Mouse (Mus musculus) lung, adult 2 months (tissue): ENCODE data around the gene Plekhh3. TPM values are rescaled to one million over a fixed set of nuclear protein-coding genes. Genes with fewer than 3 reads are reported as not detected.
A peak's percentile ranks its signal among the peaks of the same experiment; 100 is the strongest.

Experiments
- DNase-seq: peaks from one replicate; pipeline ENCODE4 v3.0.0; 2022
- H3K4me1 ChIP-seq: fragments of 200-500 bp; 2 replicates; pipeline ENCODE4 v1.6.1; 2011; ENCODE audit warnings: low read length; ENCODE audit not compliant: control insufficient read depth, insufficient read depth
- H3K4me3 ChIP-seq: fragments of 200-500 bp; replicated peaks from 2 replicates; pipeline ENCODE3; 2011; ENCODE audit warnings: low read depth, mild to moderate bottlenecking, control low read depth, low read length; ENCODE audit errors: extremely low read depth
- CTCF ChIP-seq: fragments of 200-500 bp; IDR thresholded peaks from 2 replicates; pipeline ENCODE4 v1.5.1; 2011; ENCODE audit warnings: mild to moderate bottlenecking, low read length, control low read depth; ENCODE audit not compliant: insufficient read depth
- POLR2A ChIP-seq: fragments of 200-500 bp; IDR thresholded peaks from 2 replicates; pipeline ENCODE4 v1.6.1; 2011; ENCODE audit warnings: low read depth, mild to moderate bottlenecking, control low read depth, low read length, borderline replicate concordance; ENCODE audit errors: extremely low read depth
- WGBS: fragments of 180-500 bp; shearing (Covaris S2); methylation state at CpG from one replicate; pipeline ENCODE4 v1.1.7; 2018; 5-methylcytosine and 5-hydroxymethylcytosine counted together
- polyA plus RNA-seq: library from polyadenylated mRNA; depleted of rRNA; stranded (reverse); fragments of >200 nt; gene quantifications from 2 replicates; pipeline ENCODE4 v1.2.3, GENCODE M21; 2012

Plekhh3 gene
- polyA plus RNA-seq, 1 experiment: 41.2 TPM

- TF ChIP-seq CTCF: no peak
- TF ChIP-seq POLR2A: no peak
- no peak for DNase-seq
- Histone ChIP-seq H3K4me1 (peaks cover 2% of the 10 kb centered on the region), H3K4me3 (no peak overlapping the region)
- 83% methylated on average over 15 of the region's 15 CpGs for WGBS
Observed at GRCm38 (mm10) chr11:101179306-101179705, 8.2 kb upstream of the Plekhh3 start.

- DNase-seq: no peak
- 78% methylated on average over 36 of the region's 36 CpGs for WGBS
- Histone ChIP-seq H3K4me3 (no peak overlapping the region), H3K4me1 (peaks cover 8% of the 10 kb centered on the region)
- TF ChIP-seq POLR2A: no peak
- no peak for TF ChIP-seq CTCF
Observed at GRCm38 (mm10) chr11:101178061-101179058, 7.2 kb upstream of the Plekhh3 start.

DNA sequence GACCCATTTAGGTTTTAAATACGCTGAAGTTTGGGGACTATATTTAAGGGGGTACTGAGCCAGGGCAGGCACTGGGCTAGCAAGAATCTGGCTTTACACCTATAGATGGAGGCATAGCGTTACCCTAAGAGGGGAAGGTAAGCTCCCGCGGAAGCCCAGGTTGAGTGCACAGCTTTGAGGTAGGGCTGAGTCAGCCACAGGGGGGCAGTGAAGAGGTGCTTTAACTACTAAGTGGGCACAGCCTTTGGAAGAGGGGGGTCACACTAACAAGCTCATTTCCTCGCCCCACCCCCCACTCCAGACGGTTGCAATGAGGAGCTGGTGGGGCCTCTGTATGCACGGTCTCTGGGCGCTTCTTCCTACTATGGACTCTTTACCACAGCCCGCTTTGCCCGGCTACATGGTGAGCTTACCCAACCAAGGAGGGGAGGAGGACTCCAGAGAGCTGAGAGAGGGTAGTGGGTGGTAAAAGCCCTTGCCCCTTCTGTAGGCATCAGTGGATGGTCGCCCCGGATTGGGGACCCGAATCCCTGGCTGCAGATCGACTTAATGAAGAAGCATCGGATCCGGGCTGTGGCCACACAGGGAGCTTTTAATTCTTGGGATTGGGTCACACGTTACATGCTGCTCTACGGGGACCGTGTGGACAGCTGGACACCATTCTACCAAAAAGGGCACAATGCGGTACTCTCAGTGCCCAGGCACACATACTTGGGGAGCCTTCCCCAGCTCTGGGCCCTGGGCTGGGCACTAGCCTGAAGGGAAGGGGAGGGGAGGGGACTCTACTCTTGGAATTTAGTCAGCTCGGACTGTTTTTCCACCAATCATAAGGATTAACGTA is 6.0 kb upstream of the Plekhh3 start:
- DNase-seq: peak; percentile 41
- 41% methylated on average over 22 of the region's 22 CpGs for WGBS

DNA sequence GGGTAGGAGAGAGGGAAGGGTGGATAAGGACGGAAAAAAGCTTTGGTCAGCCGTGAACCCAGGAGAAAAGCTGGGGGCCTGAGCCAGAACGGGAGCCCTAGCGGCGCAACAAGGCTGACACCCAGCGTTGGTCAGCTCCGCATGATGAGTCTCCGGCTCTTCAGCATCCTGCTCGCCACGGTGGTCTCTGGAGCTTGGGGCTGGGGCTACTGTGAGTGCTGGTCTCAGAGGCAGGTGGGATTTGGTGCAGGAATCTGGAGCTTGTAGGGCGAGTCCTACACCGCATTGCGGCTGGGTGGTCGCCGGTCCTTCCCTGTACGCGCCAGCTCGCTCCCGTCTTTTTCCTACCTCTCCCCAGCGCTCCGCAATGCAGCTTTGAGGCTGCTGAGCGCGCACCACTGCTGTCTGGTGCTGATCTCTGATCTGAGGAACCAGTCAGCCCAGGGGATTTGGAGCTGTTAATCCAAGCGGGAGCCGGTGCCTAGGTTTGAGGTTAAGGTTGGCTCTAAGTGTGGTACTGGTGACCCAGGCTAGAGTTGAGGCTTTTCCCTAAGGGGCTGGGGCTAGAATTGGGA is 5.1 kb upstream of the Plekhh3 start:
- no peak for DNase-seq
- whole genome bisulfite sequencing: 2% methylated on average over 25 of the region's 25 CpGs
- H3K4me3 ChIP-seq: no peak overlapping the region

More for the DNA sequence above, 6.0 kb upstream of the Plekhh3 start:
- H3K4me1 ChIP-seq: peaks cover 15% of the 10 kb centered on the region
- TF ChIP-seq CTCF (peak; percentile 63), POLR2A (no peak)
- H3K4me3 ChIP-seq: no peak overlapping the region

GRCm38 (mm10) chr11:101175636-101176116 is 4.5 kb upstream of the Plekhh3 start:
- TF ChIP-seq CTCF (no peak), POLR2A (no peak)
- WGBS: 11% methylated on average over 11 of the region's 11 CpGs
- no peak for DNase-seq
- Histone ChIP-seq H3K4me1 (peaks cover 18% of the 10 kb centered on the region), H3K4me3 (no peak overlapping the region)

More for the DNA sequence above, 5.1 kb upstream of the Plekhh3 start:
- H3K4me1 ChIP-seq: peaks cover 18% of the 10 kb centered on the region
- no peak for TF ChIP-seq POLR2A
- TF ChIP-seq CTCF: 0 out of 2 replicates have a peak, but pooled peaks have one; percentile 21

- H3K4me3 ChIP-seq: peak within 1 kb of the TSS; percentile 37
- no peak for DNase-seq
- TF ChIP-seq POLR2A: no peak
- TF ChIP-seq CTCF: peak; percentile 38
- 20% methylated on average over 14 of the region's 14 CpGs for WGBS
- H3K4me1 ChIP-seq: peaks cover 18% of the 10 kb centered on the region
Observed at GRCm38 (mm10) chr11:101174851-101175628, 3.9 kb upstream of the Plekhh3 start, which contains the start of gene Ccr10. Ccr10 (minus strand) TSS chr11:101175443.

- WGBS: 38% methylated on average over 9 of the region's 9 CpGs
- no peak for DNase-seq
- Histone ChIP-seq H3K4me1 (peaks cover 18% of the 10 kb centered on the region), H3K4me3 (peak overlapping the region; percentile 37)
- TF ChIP-seq POLR2A (no peak), CTCF (no peak)
Observed at GRCm38 (mm10) chr11:101174389-101174745, 3.2 kb upstream of the Plekhh3 start.

DNA sequence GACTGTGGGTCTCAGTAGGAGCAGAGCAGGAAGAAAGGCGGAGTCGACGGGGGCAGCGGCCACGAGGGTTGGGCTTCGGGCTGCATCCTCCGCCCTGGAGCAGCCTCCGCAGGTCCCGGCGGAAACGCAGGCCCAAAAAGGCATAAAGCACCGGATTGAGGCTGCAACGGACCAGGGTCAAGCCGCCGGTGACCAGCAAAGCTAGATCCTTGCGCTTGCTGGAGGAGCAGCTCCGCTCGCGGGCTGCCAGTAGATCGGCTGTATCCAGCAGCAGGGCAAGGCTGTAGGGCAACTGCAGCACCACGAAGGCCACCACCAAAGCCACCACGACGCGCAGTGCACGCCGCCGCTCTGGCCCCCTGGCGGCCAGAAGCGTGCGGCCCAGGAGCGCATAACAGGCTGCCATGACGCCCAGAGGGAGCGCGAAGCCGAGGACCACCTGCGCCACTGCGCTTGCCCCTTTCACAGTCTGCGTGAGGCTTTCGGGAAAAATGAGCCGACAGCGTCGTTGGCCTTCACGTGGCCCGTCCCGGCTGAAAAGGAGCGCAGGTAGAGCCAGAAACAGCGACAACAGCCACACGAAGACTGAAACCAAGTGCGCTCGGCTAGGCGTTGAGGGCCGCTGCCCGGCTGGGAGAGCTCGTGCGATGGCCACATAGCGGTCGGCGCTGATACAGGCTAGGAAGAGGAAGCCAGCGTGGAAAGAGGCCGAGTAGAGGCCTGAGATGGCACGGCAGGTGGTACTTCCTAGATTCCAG is 2.7 kb upstream of the Plekhh3 start:
- DNase-seq: peak; percentile 75
- peaks cover 18% of the 10 kb centered on the region for H3K4me1 ChIP-seq

More for the DNA sequence above, 2.7 kb upstream of the Plekhh3 start:
- peak overlapping the region; percentile 37 for H3K4me3 ChIP-seq
- TF ChIP-seq CTCF (peak; percentile 62), POLR2A (peak; percentile 38; the same call in 1 of the 2 replicates)
- WGBS: 3% methylated on average over 61 of the region's 61 CpGs
